ENCODE assay signal across 9 mouse cellular contexts in the genomic region with DNA sequence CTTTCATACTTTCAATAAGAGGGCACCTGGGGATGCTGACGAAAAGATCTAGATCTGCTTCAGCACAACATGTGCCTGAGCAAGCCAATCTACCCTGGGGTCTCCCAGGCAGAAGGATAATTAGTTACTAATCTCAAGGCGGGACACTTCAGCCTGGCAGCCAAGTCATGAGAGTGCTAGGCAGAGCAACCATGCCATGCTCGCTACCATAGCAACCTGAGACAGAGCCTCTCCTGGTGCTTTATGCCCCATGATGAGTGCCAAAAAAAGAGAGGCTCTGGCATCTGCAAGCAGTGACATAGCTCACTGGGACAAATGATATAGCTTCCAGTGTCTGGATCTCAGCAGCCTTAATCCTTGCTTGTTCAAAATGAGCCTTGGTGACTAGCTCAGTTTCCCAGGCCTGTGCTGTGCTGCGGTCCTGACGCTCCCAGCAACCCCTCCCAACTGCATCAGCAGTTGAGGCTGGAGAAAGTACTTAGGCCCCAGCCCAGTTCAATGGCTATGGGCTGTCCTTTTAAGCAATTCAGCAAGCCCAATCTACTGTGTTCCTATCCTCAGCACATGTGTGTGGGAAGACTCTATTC. TPM values are rescaled to one million over a fixed set of nuclear protein-coding genes. Genes with fewer than 3 reads are reported as not detected.
DNase-seq lines count a peak whose midpoint lies in the region; ATAC-seq and TF ChIP-seq lines count a peak whose summit lies in the region.
"Had no signal": no experiment of that assay in that cellular context is flagged by ENCODE, and none has a peak within 500 bp of the region (broad histone marks: within the 10 kb centered on the region; RNA-seq: fewer than 3 reads in every experiment).

No protein-coding gene starts in this region.

- no peak overlapping the region for H3K9ac ChIP-seq in lung, embryonic 15.5 days
- H3K9ac ChIP-seq in neural tube, embryonic 15.5 days (replicated peaks): no peak overlapping the region
- H3K9ac ChIP-seq: embryonic facial prominence, embryonic 13.5 days had no signal

- no peak overlapping the region for H3K4me2 ChIP-seq in lung, embryonic 15.5 days
- H3K4me2 ChIP-seq in neural tube, embryonic 15.5 days: no peak overlapping the region
- H3K4me2 ChIP-seq: embryonic facial prominence, embryonic 13.5 days had no signal

- H3K4me1 ChIP-seq in lung, embryonic 15.5 days: peaks cover 62% of the 10 kb centered on the region
- peaks cover 28% of the 10 kb centered on the region for H3K4me1 ChIP-seq in neural tube, embryonic 15.5 days
- peaks cover 28% of the 10 kb centered on the region for H3K4me1 ChIP-seq in thymus, adult 2 months (replicated peaks; ENCODE audit: control insufficient read depth, insufficient read depth, low read length)

- TF ChIP-seq POLR2A in thymus, adult 2 months (IDR thresholded peaks at IDR 0.05; ENCODE audit: control insufficient read depth, extremely low read depth, insufficient read depth, low read length, poor library complexity): no peak

- no peak for TF ChIP-seq CTCF in thymus, adult 2 months (IDR thresholded peaks at IDR 0.05; ENCODE audit: borderline replicate concordance, control insufficient read depth, extremely low read depth, insufficient read depth, low read length, poor library complexity)

- no peak overlapping the region for H3K4me3 ChIP-seq in lung, embryonic 15.5 days
- H3K4me3 ChIP-seq in neural tube, embryonic 15.5 days (replicated peaks): no peak overlapping the region
- H3K4me3 ChIP-seq in thymus, adult 2 months (ENCODE audit: control insufficient read depth, insufficient read depth, low read length): no peak overlapping the region
- H3K4me3 ChIP-seq: embryonic facial prominence, embryonic 13.5 days had no signal

- peak; percentile 73 to 86 for DNase-seq in cerebellum, postnatal 10 days
- DNase-seq in cerebellum, adult 8-10 months: no peak
- DNase-seq in lung, postnatal 14 days: no peak
- peak; percentile 35 for DNase-seq in kidney, adult 9 months
- no peak for DNase-seq in thymus, adult 2 months

- WGBS in lung, embryonic 15.5 days: 60% methylated on average over 5 of the region's 5 CpGs
- WGBS in neural tube, embryonic 15.5 days: 20% methylated on average over 5 of the region's 5 CpGs
- 92% methylated on average over 5 of the region's 5 CpGs for WGBS in thymus, adult 2 months

- no peak; the same call in 1 of the 2 replicates for ATAC-seq in lung, embryonic 15.5 days (ENCODE audit: borderline replicate concordance, extremely low read depth, low FRiP score, low TSS enrichment)
- peak; percentile 80 for ATAC-seq in neural tube, embryonic 15.5 days (ENCODE audit: low FRiP score)
- ATAC-seq in erythroblast, adult 5-6 weeks (replicated peaks; ENCODE audit: low FRiP score, poor library complexity, severe bottlenecking): no peak

- H3K27me3 ChIP-seq in lung, embryonic 15.5 days: no peaks in the 10 kb centered on the region
- no peaks in the 10 kb centered on the region for H3K27me3 ChIP-seq in neural tube, embryonic 15.5 days (replicated peaks)
- H3K27me3 ChIP-seq in thymus, adult 2 months (ENCODE audit: control insufficient read depth, insufficient read depth, low read length): no peaks in the 10 kb centered on the region
- H3K27me3 ChIP-seq: embryonic facial prominence, embryonic 13.5 days had no signal

- H3K27ac ChIP-seq in lung, embryonic 15.5 days: peak overlapping the region; percentile 61; the same call in 1 of the 2 replicates
- peak overlapping the region; percentile 70 for H3K27ac ChIP-seq in neural tube, embryonic 15.5 days (replicated peaks)
- H3K27ac ChIP-seq in thymus, adult 2 months (ENCODE audit: control insufficient read depth, insufficient read depth, low read length): no peak overlapping the region
- H3K27ac ChIP-seq: embryonic facial prominence, embryonic 13.5 days had no signal

- H3K9me3 ChIP-seq in lung, embryonic 15.5 days: no peaks in the 10 kb centered on the region
- H3K9me3 ChIP-seq in neural tube, embryonic 15.5 days (replicated peaks): no peaks in the 10 kb centered on the region
- H3K9me3 ChIP-seq: embryonic facial prominence, embryonic 13.5 days had no signal

- no peaks in the 10 kb centered on the region for H3K36me3 ChIP-seq in lung, embryonic 15.5 days
- no peaks in the 10 kb centered on the region for H3K36me3 ChIP-seq in neural tube, embryonic 15.5 days
- no peaks in the 10 kb centered on the region for H3K36me3 ChIP-seq in thymus, adult 2 months (ENCODE audit: control insufficient read depth, insufficient read depth, low read length)
- H3K36me3 ChIP-seq: embryonic facial prominence, embryonic 13.5 days had no signal

RNA-seq across cellular contexts. Expression of a gene that starts 32.8 kb away (rescaled TPM):
- 4.3 and 4.8 TPM in 2 replicates for polyA plus RNA-seq in lung, embryonic 15.5 days (2015; fragmentation: Nextera tagmentation; extraction: Ambion mirVana)
- polyA plus RNA-seq in neural tube, embryonic 15.5 days (2015; fragmentation: Nextera tagmentation; extraction: Ambion mirVana): 0.88 and 1.4 TPM in 2 replicates
- 40.0 and 47.8 TPM in 2 replicates for polyA plus RNA-seq in thymus, adult 2 months (2012; rRNA removed)
- total RNA-seq in erythroblast, adult 5-6 weeks (2015; ENCODE audit: low replicate concordance): 0.38 and 1.5 TPM in 2 replicates
- total RNA-seq in erythroblast, adult 5-6 weeks (2017; ENCODE audit: low replicate concordance): 0.60 and 0.98 TPM in 2 replicates

RNA-seq across cellular contexts. Expression of a gene that starts 56.7 kb away (rescaled TPM):
- polyA plus RNA-seq in lung, embryonic 15.5 days (2015; fragmentation: Nextera tagmentation; extraction: Ambion mirVana): 12.9 and 14.6 TPM in 2 replicates
- polyA plus RNA-seq in neural tube, embryonic 15.5 days (2015; fragmentation: Nextera tagmentation; extraction: Ambion mirVana): 25.4 and 25.8 TPM in 2 replicates
- 35.1 and 37.1 TPM in 2 replicates for polyA plus RNA-seq in thymus, adult 2 months (2012; rRNA removed)
- total RNA-seq in erythroblast, adult 5-6 weeks (2015; ENCODE audit: low replicate concordance): 3.3 and 7.3 TPM in 2 replicates
- 8.4 and 11.0 TPM in 2 replicates for total RNA-seq in erythroblast, adult 5-6 weeks (2017; ENCODE audit: low replicate concordance)

Comparison
In these comparisons a context has a peak if more than half of its experiments do, and no peak if none do; other contexts are left out.
1. DNase-seq: peak in cerebellum, postnatal 10 days (2 of 2) and kidney, adult 9 months (single experiment); none in cerebellum, adult 8-10 months (single experiment), lung, postnatal 14 days (single experiment) and thymus, adult 2 months (single experiment).